Mouse (Mus musculus) cortical plate, adult 2 months (tissue): ENCODE results near the gene Ctf2.

Experiments used
- CTCF ChIP-seq: fragments of 200-500 bp; IDR thresholded peaks from 2 replicates; pipeline ENCODE4 v1.5.1; 2011; ENCODE audit warnings: mild to moderate bottlenecking, control low read depth, low read length; ENCODE audit not compliant: insufficient read depth; ENCODE audit errors: extremely low read depth
- POLR2A ChIP-seq: fragments of 200-500 bp; IDR thresholded peaks from 2 replicates; pipeline ENCODE4 v1.6.1; 2011; ENCODE audit warnings: mild to moderate bottlenecking, low read length, control low read depth; ENCODE audit not compliant: insufficient read depth; ENCODE audit errors: extremely low read depth

GRCm38 (mm10) chr7:127759716-127760115 is 27.8 kb upstream of the Ctf2 start:
- TF ChIP-seq POLR2A (no peak), CTCF (no peak)
